Mouse (Mus musculus): ENCODE results near the gene Hist1h3c. TPM values are rescaled to one million over a fixed set of nuclear protein-coding genes. Genes with fewer than 3 reads are reported as not detected.
"Not testable (repeated sequence)": the region's sequence is repeated elsewhere in the genome, so short reads cannot be mapped to it uniquely, and the experiment has no call there.

Gene Hist1h3c
- polyA plus RNA-seq, 1 experiment, result 39.3 TPM

DNA sequence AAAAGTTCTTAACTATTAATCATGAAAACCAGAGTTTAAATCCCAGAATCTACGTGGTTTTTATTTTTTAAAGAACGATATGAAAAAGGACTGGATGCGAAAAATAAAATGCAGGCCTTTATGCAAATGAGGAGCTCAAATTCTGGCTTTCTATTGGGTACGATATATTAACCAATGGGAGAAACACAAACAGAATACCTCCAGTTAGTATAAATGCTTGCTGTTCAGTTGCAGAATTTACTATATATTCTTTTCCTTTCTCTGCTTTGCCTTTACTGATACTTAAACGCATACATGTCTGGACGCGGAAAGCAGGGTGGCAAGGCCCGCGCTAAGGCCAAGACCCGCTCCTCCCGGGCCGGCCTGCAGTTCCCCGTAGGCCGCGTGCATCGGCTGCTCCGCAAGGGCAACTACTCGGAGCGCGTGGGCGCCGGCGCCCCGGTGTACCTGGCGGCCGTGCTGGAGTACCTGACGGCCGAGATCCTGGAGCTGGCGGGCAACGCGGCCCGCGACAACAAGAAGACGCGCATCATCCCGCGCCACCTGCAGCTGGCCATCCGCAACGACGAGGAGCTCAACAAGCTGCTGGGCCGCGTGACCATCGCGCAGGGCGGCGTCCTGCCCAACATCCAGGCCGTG is 5.6 kb upstream of the Hist1h3c start, which contains the start of gene Hist1h2ab:
Hist1h2ab (plus strand) TSS at position 288 of the 639 bp plus-strand sequence.
- peak; percentile 32; the same call in 1 of the 2 replicates for TF ChIP-seq POLR2A (IDR thresholded peaks at IDR 0.05; ENCODE audit: low read depth, low read length)
- not testable (repeated sequence) for H3K27me3 ChIP-seq (ENCODE audit: control insufficient read depth, insufficient read depth, low read length); H3K36me3 ChIP-seq (ENCODE audit: control insufficient read depth, insufficient read depth, low read length); H3K4me1 ChIP-seq (ENCODE audit: control insufficient read depth, insufficient read depth, insufficient read length, low read length)
- H3K4me3 ChIP-seq (ENCODE audit: low read depth, low read length), result peak within 1 kb of the TSS; percentile 61
- H3K27ac ChIP-seq (ENCODE audit: insufficient read depth, low read depth, low read length), result peak within 1 kb of the TSS; percentile 97
- 1% methylated on average over 35 of the region's 47 CpGs for WGBS

DNA sequence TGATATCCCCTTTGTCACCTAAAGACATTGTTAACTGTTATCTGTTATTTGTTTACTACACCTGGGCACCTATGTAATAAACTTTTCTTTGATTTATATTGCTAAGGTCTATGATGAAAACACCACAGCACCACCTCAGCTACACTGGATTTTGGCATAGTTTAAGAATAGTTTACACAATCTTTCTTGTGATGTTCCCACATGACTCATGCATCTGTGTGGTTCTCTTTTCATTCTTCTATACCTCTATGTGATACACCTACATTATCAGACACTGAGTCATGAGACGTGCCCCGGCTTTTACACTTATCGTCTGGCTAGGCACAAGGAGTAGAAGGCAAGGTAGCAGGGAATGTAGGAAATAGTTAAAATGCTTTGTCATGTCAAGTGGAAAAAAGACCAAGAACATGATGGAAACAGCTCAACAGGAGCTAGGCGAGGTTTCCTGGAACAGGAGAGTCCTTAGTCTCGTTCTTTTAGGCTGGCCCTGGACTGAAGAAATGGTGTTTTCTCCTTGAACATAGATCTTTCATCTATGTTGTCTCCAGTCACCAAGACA is 4.2 kb upstream of the Hist1h3c start:
- TF ChIP-seq CTCF (IDR thresholded peaks at IDR 0.05; ENCODE audit: extremely low read depth, insufficient read length, insufficient replicate concordance, low read depth, low read length), result no peak
- no peak for TF ChIP-seq POLR2A (IDR thresholded peaks at IDR 0.05; ENCODE audit: low read depth, low read length)
- Histone ChIP-seq H3K27ac (ENCODE audit: insufficient read depth, low read depth, low read length) (no peak overlapping the region), H3K4me1 (ENCODE audit: control insufficient read depth, insufficient read depth, insufficient read length, low read length) (peaks cover 3% of the 10 kb centered on the region; the same call in 1 of the 2 replicates), H3K4me3 (ENCODE audit: low read depth, low read length) (no peak overlapping the region), H3K36me3 (ENCODE audit: control insufficient read depth, insufficient read depth, low read length) (no peaks in the 10 kb centered on the region), H3K27me3 (ENCODE audit: control insufficient read depth, insufficient read depth, low read length) (no peaks in the 10 kb centered on the region)
- 94% methylated on average over 5 of the region's 5 CpGs for WGBS

DNA sequence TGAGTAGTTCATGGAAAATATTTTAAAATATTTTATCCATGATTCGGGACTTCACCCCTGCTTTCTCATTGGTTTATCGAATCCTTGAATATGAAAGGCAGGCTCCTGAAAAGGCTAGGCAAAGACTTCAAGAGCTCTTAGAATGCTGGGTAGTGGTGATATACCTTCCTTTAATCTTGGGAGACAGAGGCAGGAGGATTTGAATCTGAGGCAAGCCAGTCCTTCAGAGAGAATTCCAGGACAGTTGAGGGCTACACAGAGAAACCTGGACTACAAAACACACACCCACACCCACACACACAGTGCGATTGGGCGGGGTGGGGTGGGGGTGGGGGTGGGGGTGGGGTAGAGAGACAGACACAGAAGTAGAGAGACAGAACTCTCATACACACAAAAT is 2.5 kb upstream of the Hist1h3c start:
- WGBS, result 11% methylated on average over 4 of the region's 4 CpGs
- Histone ChIP-seq H3K27ac (ENCODE audit: insufficient read depth, low read depth, low read length) (no peak overlapping the region), H3K4me3 (ENCODE audit: low read depth, low read length) (no peak overlapping the region), H3K4me1 (ENCODE audit: control insufficient read depth, insufficient read depth, insufficient read length, low read length) (peaks cover 3% of the 10 kb centered on the region; the same call in 1 of the 2 replicates), H3K36me3 (ENCODE audit: control insufficient read depth, insufficient read depth, low read length) (no peaks in the 10 kb centered on the region), H3K27me3 (ENCODE audit: control insufficient read depth, insufficient read depth, low read length) (no peaks in the 10 kb centered on the region)
- no peak for TF ChIP-seq CTCF (IDR thresholded peaks at IDR 0.05; ENCODE audit: extremely low read depth, insufficient read length, insufficient replicate concordance, low read depth, low read length)
- TF ChIP-seq POLR2A (IDR thresholded peaks at IDR 0.05; ENCODE audit: low read depth, low read length), result no peak

DNA sequence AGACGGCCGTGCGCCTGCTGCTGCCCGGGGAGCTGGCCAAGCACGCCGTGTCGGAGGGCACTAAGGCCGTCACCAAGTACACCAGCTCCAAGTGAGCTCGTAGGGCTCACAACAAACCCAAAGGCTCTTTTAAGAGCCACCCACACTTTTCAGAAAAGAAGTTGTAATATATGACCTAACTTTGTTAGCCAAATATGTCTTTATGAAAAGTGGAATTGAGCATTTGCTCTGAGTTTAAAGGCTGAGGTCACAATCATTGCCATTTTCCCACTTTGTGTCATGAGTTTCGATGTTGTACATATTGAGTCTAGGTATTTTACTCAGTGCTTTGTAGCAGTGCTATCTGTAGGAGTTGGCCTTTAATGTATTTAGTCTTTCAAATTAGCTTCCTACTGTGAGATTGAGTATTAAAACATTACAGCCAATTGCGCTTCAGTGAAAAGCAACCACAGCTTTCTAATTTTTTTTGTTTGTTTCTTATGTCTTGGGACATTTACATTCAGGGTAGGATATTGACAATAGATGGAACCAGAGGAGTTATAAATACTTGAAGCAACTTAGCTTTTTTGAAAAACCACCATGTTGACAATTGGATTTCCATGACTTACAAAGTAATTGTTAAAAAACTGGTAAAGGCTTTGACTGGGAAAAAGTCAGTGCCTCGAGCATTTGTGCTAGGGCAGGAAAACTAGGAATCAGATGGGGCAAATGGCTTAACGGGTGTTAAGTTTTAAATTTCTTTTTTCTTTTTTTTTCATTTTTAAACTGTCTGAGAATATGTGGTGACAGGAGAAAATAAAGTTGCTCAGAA is 1.9 kb upstream of the Hist1h3c start:
- Histone ChIP-seq H3K4me3 (ENCODE audit: low read depth, low read length) (peak overlapping the region; percentile 45), H3K4me1 (ENCODE audit: control insufficient read depth, insufficient read depth, insufficient read length, low read length) (no peaks in the 10 kb centered on the region), H3K27ac (ENCODE audit: insufficient read depth, low read depth, low read length) (peak overlapping the region; percentile 76), H3K27me3 (ENCODE audit: control insufficient read depth, insufficient read depth, low read length) (no peaks in the 10 kb centered on the region), H3K36me3 (ENCODE audit: control insufficient read depth, insufficient read depth, low read length) (no peaks in the 10 kb centered on the region)
- 7% methylated on average over 13 of the region's 13 CpGs for WGBS
- TF ChIP-seq CTCF (IDR thresholded peaks at IDR 0.05; ENCODE audit: extremely low read depth, insufficient read length, insufficient replicate concordance, low read depth, low read length) (no peak), POLR2A (IDR thresholded peaks at IDR 0.05; ENCODE audit: low read depth, low read length) (no peak; the same call in 1 of the 2 replicates)

DNA sequence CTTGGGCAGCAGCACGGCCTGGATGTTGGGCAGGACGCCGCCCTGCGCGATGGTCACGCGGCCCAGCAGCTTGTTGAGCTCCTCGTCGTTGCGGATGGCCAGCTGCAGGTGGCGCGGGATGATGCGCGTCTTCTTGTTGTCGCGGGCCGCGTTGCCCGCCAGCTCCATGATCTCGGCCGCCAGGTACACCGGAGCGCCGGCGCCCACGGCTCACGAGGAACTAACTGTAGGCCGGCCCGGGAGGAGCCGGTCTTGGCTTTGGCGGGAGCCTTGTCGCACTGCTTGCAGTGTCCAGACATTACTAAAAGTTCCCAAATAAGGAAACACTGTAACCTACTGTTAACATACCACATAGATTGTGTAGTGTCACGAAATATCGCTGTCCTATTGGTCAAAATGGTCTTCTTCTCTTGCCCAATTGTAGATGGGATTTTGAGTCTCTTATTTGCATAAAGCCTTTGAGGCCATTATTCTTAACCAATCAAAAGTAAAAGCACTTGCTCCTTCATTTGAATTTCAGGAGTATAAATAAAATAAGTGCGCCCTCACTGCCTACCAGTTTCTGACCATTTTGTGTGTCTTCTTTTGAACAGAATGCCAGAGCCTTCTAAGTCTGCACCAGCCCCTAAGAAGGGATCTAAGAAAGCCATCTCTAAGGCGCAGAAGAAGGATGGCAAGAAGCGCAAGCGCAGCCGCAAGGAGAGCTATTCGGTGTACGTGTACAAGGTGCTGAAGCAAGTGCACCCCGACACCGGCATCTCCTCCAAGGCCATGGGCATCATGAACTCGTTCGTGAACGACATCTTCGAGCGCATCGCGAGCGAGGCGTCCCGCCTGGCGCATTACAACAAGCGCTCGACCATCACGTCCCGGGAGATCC is 1.0 kb upstream of the Hist1h3c start, which contains the start of gene Hist1h2bb:
Hist1h2bb (plus strand) TSS at position 534 of the 880 bp plus-strand sequence.
- not testable (repeated sequence) for H3K36me3 ChIP-seq (ENCODE audit: control insufficient read depth, insufficient read depth, low read length); H3K27me3 ChIP-seq (ENCODE audit: control insufficient read depth, insufficient read depth, low read length); H3K4me1 ChIP-seq (ENCODE audit: control insufficient read depth, insufficient read depth, insufficient read length, low read length)
- Histone ChIP-seq H3K4me3 (ENCODE audit: low read depth, low read length) (peak within 1 kb of the TSS; percentile 63), H3K27ac (ENCODE audit: insufficient read depth, low read depth, low read length) (peak within 1 kb of the TSS; percentile 97)
- peak; percentile 12; the same call in 1 of the 2 replicates for TF ChIP-seq CTCF (IDR thresholded peaks at IDR 0.05; ENCODE audit: extremely low read depth, insufficient read length, insufficient replicate concordance, low read depth, low read length)
- TF ChIP-seq POLR2A (IDR thresholded peaks at IDR 0.05; ENCODE audit: low read depth, low read length), result peak; percentile 56; the same call in 1 of the 2 replicates
- under 1% methylated on average over 47 of the region's 58 CpGs for WGBS

DNA sequence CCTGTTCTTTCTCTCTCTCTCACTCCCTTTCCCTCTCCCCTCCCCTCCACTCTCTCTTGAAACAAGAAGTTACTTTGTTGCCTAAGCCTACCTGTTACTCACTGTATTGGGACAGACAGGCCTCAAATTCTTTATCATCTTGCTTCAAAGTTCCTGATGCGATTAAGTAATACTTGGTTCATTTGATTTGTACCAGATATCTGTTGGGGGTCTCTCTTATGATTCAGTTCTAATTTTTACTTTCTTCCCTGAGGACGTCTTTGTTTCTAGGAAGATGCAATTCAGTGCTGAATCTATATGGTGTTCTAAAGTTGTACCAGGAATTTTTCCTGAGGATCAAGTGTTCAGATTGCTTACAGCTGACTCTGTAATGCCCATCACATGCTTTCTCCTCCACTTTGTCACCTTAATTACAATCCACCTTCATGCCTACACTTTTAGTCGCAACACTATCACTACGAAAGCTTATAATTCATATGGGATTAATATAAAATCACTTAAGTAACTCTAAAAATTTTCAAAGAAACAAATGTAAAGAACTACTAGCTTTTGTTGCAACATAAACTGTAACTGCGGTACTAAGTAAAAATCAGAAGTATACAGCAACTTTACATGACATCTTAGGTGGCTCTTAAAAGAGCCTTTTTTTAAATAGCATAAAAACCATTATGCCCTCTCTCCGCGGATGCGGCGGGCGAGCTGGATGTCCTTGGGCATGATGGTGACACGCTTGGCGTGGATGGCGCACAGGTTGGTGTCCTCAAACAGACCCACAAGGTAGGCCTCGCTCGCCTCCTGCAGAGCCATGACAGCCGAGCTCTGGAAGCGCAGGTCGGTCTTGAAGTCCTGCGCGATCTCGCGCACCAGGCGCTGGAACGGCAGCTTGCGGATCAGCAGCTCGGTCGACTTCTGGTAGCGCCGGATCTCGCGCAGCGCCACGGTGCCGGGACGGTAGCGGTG is 701 bp downstream of the Hist1h3c start:
- Histone ChIP-seq H3K4me1 (ENCODE audit: control insufficient read depth, insufficient read depth, insufficient read length, low read length) (no peaks in the 10 kb centered on the region), H3K27ac (ENCODE audit: insufficient read depth, low read depth, low read length) (no peak overlapping the region), H3K4me3 (ENCODE audit: low read depth, low read length) (peak overlapping the region; percentile 64), H3K36me3 (ENCODE audit: control insufficient read depth, insufficient read depth, low read length) (no peaks in the 10 kb centered on the region), H3K27me3 (ENCODE audit: control insufficient read depth, insufficient read depth, low read length) (no peaks in the 10 kb centered on the region)
- no peak for TF ChIP-seq CTCF (IDR thresholded peaks at IDR 0.05; ENCODE audit: extremely low read depth, insufficient read length, insufficient replicate concordance, low read depth, low read length)
- TF ChIP-seq POLR2A (IDR thresholded peaks at IDR 0.05; ENCODE audit: low read depth, low read length), result no peak
- WGBS, result 3% methylated on average over 32 of the region's 36 CpGs

All from small intestine, adult 2 months (tissue).